ENCODE assay signal across 24 mouse cellular contexts in the genomic region with DNA sequence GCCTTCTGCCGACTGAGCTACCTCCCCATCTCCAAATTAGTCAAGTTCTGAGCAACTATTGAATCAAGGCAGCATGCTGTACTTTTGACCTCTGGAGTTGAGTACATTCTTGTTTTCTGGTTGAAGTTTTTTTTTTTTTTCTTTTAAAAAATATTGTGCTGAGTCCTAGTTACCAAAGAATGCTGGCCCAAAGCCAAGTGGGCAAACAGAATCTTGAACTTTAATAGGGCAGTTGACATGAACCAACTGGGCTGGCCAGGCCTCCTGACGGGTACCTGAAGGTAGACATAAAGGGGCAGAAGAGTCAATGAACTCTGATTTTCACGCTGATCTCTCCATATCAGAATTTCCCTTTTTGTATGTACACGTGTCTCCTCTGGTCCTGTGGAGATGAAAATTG. TPM values are rescaled to one million over a fixed set of nuclear protein-coding genes. Genes with fewer than 3 reads are reported as not detected.
A peak's percentile ranks its signal among the peaks of the same experiment; 100 is the strongest.
DNase-seq lines count a peak whose midpoint lies in the region; ATAC-seq lines count a peak whose summit lies in the region.
"Had no signal": no experiment of that assay in that cellular context is flagged by ENCODE, and none has a peak within 500 bp of the region (broad histone marks: within the 10 kb centered on the region; RNA-seq: fewer than 3 reads in every experiment).

TSS of gene Acmsd (plus strand) at position 318 of the 400 bp plus-strand sequence.

- peak; percentile 37 for DNase-seq in adrenal gland, postnatal 14 days
- DNase-seq in adrenal gland, adult 8-10 months, result no peak
- DNase-seq in kidney, adult 18-20 months, result peak; percentile 75
- DNase-seq in adipocyte (ENCODE audit: low spot score) (peak; percentile 29), MN1 (ENCODE audit: low spot score) (no peak)
- DNase-seq in kidney, postnatal 10 days, result peak; percentile 62
- DNase-seq: cerebellum, adult 18-20 months; gastrocnemius, postnatal 10 days; heart, adult 18-20 months; layer of hippocampus, adult 9-11 months; lung, postnatal 4 days; thymus, adult 18-20 months had no signal

- no peaks in the 10 kb centered on the region for H3K9me3 ChIP-seq in kidney, embryonic 15.5 days (replicated peaks)
- H3K9me3 ChIP-seq in midbrain, embryonic 13.5 days, result no peaks in the 10 kb centered on the region
- H3K9me3 ChIP-seq: forebrain, embryonic 12.5 days; limb, embryonic 10.5 days; stomach, embryonic 15.5 days had no signal

- no peak within 1 kb of the TSS for H3K27ac ChIP-seq in kidney, embryonic 15.5 days
- no peak within 1 kb of the TSS for H3K27ac ChIP-seq in midbrain, embryonic 13.5 days
- H3K27ac ChIP-seq: forebrain, embryonic 12.5 days; kidney, postnatal 0 days; limb, embryonic 10.5 days; liver, embryonic 14.5 days; stomach, embryonic 15.5 days had no signal

- no peaks in the 10 kb centered on the region for H3K36me3 ChIP-seq in kidney, embryonic 15.5 days
- H3K36me3 ChIP-seq in midbrain, embryonic 13.5 days, result no peaks in the 10 kb centered on the region
- H3K36me3 ChIP-seq: forebrain, embryonic 12.5 days; G1E; limb, embryonic 10.5 days; stomach, embryonic 15.5 days had no signal

- H3K9ac ChIP-seq in kidney, embryonic 15.5 days, result no peak within 1 kb of the TSS
- no peak within 1 kb of the TSS for H3K9ac ChIP-seq in midbrain, embryonic 13.5 days (replicated peaks)
- H3K9ac ChIP-seq: forebrain, embryonic 12.5 days; liver, embryonic 14.5 days; stomach, embryonic 15.5 days had no signal

- H3K27me3 ChIP-seq in kidney, embryonic 15.5 days, result no peaks in the 10 kb centered on the region
- H3K27me3 ChIP-seq in midbrain, embryonic 13.5 days, result no peaks in the 10 kb centered on the region
- H3K27me3 ChIP-seq: forebrain, embryonic 12.5 days; stomach, embryonic 15.5 days had no signal

- no peaks in the 10 kb centered on the region for H3K4me1 ChIP-seq in kidney, embryonic 15.5 days
- no peaks in the 10 kb centered on the region for H3K4me1 ChIP-seq in midbrain, embryonic 13.5 days (replicated peaks)
- H3K4me1 ChIP-seq: forebrain, embryonic 12.5 days; limb, embryonic 10.5 days; stomach, embryonic 15.5 days had no signal

- H3K4me3 ChIP-seq in kidney, embryonic 15.5 days (replicated peaks), result no peak within 1 kb of the TSS
- H3K4me3 ChIP-seq in midbrain, embryonic 13.5 days (replicated peaks), result no peak within 1 kb of the TSS
- H3K4me3 ChIP-seq: forebrain, embryonic 12.5 days; limb, embryonic 10.5 days; stomach, embryonic 15.5 days had no signal

- ATAC-seq in kidney, embryonic 15.5 days (replicated peaks; ENCODE audit: low FRiP score), result no peak
- ATAC-seq in midbrain, embryonic 13.5 days, result no peak

- WGBS in kidney, embryonic 15.5 days, result 89% methylated on average over 4 of the region's 4 CpGs
- 96% methylated on average over 4 of the region's 4 CpGs for WGBS in midbrain, embryonic 13.5 days

- H3K4me2 ChIP-seq in kidney, embryonic 15.5 days, result no peak within 1 kb of the TSS
- no peak within 1 kb of the TSS for H3K4me2 ChIP-seq in midbrain, embryonic 13.5 days (replicated peaks)
- H3K4me2 ChIP-seq: forebrain, embryonic 12.5 days; stomach, embryonic 15.5 days had no signal

RNA-seq across cellular contexts. Expression of gene Acmsd, which starts in this region (rescaled TPM):
- 0.41 and 0.70 TPM in 2 replicates for total RNA-seq in adrenal gland, postnatal 14 days (2021)
- total RNA-seq in adrenal gland, adult 8-10 months (2022), result not detected
- polyA plus RNA-seq in kidney, embryonic 15.5 days (2015; fragmentation: Nextera tagmentation; extraction: Ambion mirVana), result 0.93 and 1.1 TPM in 2 replicates
- 0.09 and 0.22 TPM in 2 replicates for polyA plus RNA-seq in midbrain, embryonic 13.5 days (2015; fragmentation: Nextera tagmentation; extraction: Ambion mirVana)
- total RNA-seq: adrenal gland, postnatal 36 days; gastrocnemius, postnatal 10 days; heart, adult 18-20 months; left cerebral cortex, adult 8-10 months; midbrain, postnatal 0 days had no signal
- polyA plus RNA-seq: midbrain, postnatal 0 days; urinary bladder, adult 2 months had no signal

Comparison
In these comparisons a context has a peak if more than half of its experiments do, and no peak if none do; other contexts are left out.
1. Peak in DNase-seq in adrenal gland, postnatal 14 days; RNA of the gene not detected or under 1 TPM.
2. DNase-seq: peak in kidney, adult 18-20 months (single experiment), adipocyte (single experiment) and kidney, postnatal 10 days (single experiment); none in adrenal gland, adult 8-10 months (single experiment) and MN1 (single experiment).